Mouse (Mus musculus) testis, adult 2 months (tissue): Measurements from ENCODE around the gene Igsf23. TPM values are rescaled to one million over a fixed set of nuclear protein-coding genes. Genes with fewer than 3 reads are reported as not detected.

Experiments
- H3K27ac ChIP-seq: fragments of 200-500 bp; 2 replicates; pipeline ENCODE4 v1.5.1; 2012; ENCODE audit warnings: low read depth, low read length; ENCODE audit not compliant: control insufficient read depth, insufficient read depth
- H3K27me3 ChIP-seq: fragments of 200-500 bp; 2 replicates; pipeline ENCODE4 v1.6.1; 2012; ENCODE audit warnings: mild to moderate bottlenecking, low read length, moderate library complexity; ENCODE audit not compliant: control insufficient read depth, insufficient read depth
- H3K36me3 ChIP-seq: fragments of 200-500 bp; 2 replicates; pipeline ENCODE4 v1.6.1; 2012; ENCODE audit warnings: mild to moderate bottlenecking, low read length; ENCODE audit not compliant: control insufficient read depth, insufficient read depth
- H3K4me1 ChIP-seq: fragments of 200-500 bp; 2 replicates; pipeline ENCODE4 v1.6.1; 2012; ENCODE audit warnings: low read length; ENCODE audit not compliant: control insufficient read depth, insufficient read depth
- H3K4me3 ChIP-seq: fragments of 200-500 bp; 2 replicates; pipeline ENCODE4 v1.5.1; 2012; ENCODE audit warnings: low read depth, mild to moderate bottlenecking, low read length, moderate library complexity, mixed read lengths; ENCODE audit not compliant: control insufficient read depth
- CTCF ChIP-seq: fragments of 200-500 bp; IDR thresholded peaks from 2 replicates; pipeline ENCODE4 v1.5.1; 2012; ENCODE audit warnings: low read depth, mild to moderate bottlenecking, inconsistent platforms, low read length, moderate library complexity; ENCODE audit not compliant: control insufficient read depth, insufficient read depth, insufficient replicate concordance
- POLR2A ChIP-seq: fragments of 200-500 bp; IDR thresholded peaks from 2 replicates; pipeline ENCODE4 v1.6.1; 2012; ENCODE audit warnings: low read depth, mild to moderate bottlenecking, inconsistent platforms, low read length, moderate library complexity; ENCODE audit not compliant: control insufficient read depth
- polyA plus RNA-seq: library from polyadenylated mRNA; depleted of rRNA; stranded (reverse); fragments of >200 nt; gene quantifications from 2 replicates; pipeline ENCODE4 v1.2.3, GENCODE M21; 2012

Igsf23 gene
- polyA plus RNA-seq, 1 experiment: 0.36 TPM

DNA sequence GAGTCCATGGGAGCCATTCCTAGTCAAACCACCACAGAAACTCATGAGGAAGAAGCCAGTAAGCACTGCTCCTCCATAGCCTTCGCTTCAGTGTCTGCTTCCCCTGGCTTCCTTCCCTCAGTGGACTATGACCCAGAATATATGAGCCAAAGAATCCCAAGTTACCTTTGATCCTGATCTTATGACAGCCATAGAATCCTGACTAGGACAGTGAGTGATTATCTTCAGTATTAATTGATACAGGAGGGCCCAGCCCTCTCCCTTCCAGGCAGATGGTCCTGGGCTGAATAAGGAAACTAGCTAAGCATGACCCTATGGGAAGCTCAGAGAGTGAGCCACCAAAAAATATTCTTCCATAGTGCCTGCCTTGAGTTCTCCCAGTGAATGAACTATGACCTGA, 11.9 kb upstream of the Igsf23 start:
- no peaks in the 10 kb centered on the region for H3K36me3 ChIP-seq
- TF ChIP-seq CTCF (no peak), POLR2A (no peak)
- H3K27ac ChIP-seq: no peak overlapping the region
- H3K27me3 ChIP-seq: no peaks in the 10 kb centered on the region
- H3K4me3 ChIP-seq: no peak overlapping the region
- H3K4me1 ChIP-seq: peaks cover 3% of the 10 kb centered on the region

DNA sequence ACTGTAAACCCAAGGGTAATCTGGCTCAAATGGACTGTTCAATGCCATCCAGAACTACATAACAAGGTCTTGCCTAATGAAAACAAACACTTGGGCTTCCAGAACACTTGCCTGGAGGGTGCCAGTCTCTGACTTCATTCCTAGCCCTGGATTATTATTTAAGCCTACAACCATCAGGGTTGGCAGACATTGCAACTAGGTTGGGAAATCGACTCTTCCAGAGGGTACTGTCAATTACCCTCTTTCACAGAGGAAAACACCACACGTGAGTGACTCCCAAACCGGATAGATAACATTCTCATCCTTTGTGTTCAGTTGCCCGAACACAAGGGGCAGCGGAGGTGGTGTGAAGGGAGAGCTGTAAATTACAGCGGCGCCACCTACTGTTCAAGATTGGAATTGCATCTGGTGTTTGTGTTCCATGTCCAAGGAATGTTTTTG, 5.8 kb upstream of the Igsf23 start:
- Histone ChIP-seq H3K36me3 (no peaks in the 10 kb centered on the region), H3K27ac (no peak overlapping the region), H3K4me1 (no peaks in the 10 kb centered on the region), H3K27me3 (no peaks in the 10 kb centered on the region), H3K4me3 (no peak overlapping the region)
- TF ChIP-seq CTCF: peak; percentile 86; the same call in 1 of the 2 replicates
- no peak for TF ChIP-seq POLR2A

DNA sequence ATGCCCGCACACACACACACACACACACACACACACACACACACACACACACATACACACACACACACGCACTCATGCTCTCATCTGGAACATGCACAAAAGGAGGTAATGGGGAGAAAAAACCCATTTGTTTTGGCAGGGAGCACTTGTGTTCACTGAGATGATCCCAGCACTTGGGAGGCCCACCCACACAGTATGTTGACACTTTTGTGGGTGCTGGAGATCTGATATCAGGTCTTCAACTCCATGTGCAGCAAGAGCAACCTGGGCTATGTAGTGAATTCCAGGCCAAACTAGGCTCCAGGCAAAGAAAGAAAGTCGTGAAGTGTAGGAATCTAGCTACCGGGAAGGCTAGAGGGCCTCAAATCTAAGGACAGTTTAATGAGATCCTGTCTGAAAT, 5.3 kb upstream of the Igsf23 start:
- H3K4me1 ChIP-seq: no peaks in the 10 kb centered on the region
- no peaks in the 10 kb centered on the region for H3K36me3 ChIP-seq
- H3K4me3 ChIP-seq: no peak overlapping the region
- no peak overlapping the region for H3K27ac ChIP-seq
- no peaks in the 10 kb centered on the region for H3K27me3 ChIP-seq
- TF ChIP-seq CTCF (no peak), POLR2A (no peak)

DNA sequence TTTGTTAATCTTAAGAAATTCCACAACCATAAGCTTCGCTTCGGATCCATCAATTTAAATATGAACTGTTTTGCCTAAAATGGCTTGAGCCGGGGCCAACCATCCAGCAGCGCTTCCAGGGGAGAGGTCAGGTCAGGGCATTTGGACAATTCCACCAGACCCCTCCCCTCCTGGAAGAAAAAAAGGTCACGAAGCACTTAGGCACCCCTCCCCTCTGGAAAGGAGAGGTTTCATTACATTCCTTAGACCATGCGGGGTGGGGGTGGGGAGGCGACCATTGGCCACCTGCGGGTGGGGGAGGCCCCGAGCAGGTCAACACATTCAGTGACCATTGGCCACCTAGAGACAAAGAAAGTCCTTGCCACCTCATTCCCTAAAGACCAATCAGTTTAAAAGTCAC, 2.5 kb upstream of the Igsf23 start:
- TF ChIP-seq POLR2A (no peak), CTCF (no peak)
- Histone ChIP-seq H3K4me1 (peaks cover 10% of the 10 kb centered on the region), H3K27ac (no peak overlapping the region), H3K4me3 (no peak overlapping the region), H3K27me3 (no peaks in the 10 kb centered on the region), H3K36me3 (no peaks in the 10 kb centered on the region)

DNA sequence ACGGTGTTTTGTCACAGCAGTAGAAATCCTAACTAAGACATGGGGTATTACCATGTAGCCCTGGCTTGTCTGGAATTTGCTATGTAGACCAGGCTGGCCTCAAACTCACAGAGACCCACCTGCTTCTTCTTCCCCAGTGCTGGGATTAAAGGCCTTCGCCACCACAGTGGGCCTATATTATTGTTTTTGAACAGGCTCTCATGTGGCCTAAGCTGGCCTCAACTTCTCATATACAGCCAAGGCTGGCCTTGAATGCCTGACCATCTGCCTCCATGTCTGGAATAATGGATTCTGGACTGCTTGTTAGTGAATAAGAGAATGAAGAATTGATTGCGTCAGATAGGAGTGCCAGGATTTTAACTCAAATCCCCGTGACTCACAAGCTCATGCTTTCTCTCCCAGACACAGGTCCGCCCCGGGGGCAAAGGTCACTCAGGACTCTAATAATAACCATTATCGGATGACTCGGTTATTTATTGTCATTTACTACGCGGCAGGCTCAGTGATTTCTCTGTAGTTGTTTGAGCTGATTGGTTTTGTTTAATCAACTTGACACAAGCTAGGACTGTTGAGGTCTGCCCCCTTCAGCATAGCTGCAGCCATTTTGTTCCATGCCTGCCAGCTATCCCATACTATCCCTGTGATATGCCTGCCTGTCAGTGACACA, 1.9 kb upstream of the Igsf23 start:
- Histone ChIP-seq H3K4me3 (no peak overlapping the region), H3K36me3 (no peaks in the 10 kb centered on the region), H3K27me3 (no peaks in the 10 kb centered on the region), H3K4me1 (peaks cover 10% of the 10 kb centered on the region), H3K27ac (no peak overlapping the region)
- TF ChIP-seq CTCF: no peak
- no peak for TF ChIP-seq POLR2A

DNA sequence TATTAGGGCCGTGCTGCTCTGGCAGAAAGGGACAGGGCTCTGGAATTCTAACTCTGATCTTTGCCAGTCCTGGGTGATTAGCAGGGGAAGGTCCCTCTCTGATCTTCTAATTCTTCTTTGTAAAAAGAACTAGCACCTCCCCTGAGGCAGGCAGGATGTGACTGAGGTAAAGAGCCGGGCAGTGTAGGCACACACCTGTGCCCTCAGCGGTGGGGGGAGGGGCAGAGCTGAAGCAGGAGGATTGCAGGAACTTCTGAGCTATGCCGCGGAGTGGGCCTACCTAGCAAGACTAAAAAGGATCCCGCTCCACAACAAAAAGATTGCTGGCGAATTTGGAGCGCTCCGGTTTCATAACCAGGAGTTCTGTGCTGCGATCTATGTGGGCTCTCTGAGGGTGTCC, 560 bp downstream of the Igsf23 start:
- Histone ChIP-seq H3K4me3 (no peak overlapping the region), H3K36me3 (no peaks in the 10 kb centered on the region), H3K27ac (no peak overlapping the region), H3K4me1 (peaks cover 10% of the 10 kb centered on the region), H3K27me3 (no peaks in the 10 kb centered on the region)
- TF ChIP-seq CTCF: no peak

DNA sequence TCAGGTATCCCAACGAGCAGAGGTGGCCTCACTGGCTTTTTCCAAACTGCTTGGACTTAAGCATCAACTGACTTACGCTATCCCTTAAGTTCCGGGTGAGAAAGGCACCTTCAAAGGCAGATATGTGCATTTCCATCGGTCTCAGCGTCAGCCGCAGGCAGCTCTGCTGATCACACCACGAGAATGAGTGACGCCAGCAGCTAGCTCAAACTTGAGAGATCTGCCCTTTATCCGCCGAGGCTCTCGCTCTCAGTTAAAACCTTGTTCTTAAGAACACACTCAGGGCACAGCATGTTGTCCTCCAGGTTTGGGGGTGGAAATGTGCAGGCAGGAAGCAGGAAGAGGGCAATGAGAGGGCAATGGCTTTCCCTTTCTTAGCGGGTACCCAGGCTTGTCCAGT, 1.6 kb downstream of the Igsf23 start:
- no peak for TF ChIP-seq CTCF
- no peak for TF ChIP-seq POLR2A

DNA sequence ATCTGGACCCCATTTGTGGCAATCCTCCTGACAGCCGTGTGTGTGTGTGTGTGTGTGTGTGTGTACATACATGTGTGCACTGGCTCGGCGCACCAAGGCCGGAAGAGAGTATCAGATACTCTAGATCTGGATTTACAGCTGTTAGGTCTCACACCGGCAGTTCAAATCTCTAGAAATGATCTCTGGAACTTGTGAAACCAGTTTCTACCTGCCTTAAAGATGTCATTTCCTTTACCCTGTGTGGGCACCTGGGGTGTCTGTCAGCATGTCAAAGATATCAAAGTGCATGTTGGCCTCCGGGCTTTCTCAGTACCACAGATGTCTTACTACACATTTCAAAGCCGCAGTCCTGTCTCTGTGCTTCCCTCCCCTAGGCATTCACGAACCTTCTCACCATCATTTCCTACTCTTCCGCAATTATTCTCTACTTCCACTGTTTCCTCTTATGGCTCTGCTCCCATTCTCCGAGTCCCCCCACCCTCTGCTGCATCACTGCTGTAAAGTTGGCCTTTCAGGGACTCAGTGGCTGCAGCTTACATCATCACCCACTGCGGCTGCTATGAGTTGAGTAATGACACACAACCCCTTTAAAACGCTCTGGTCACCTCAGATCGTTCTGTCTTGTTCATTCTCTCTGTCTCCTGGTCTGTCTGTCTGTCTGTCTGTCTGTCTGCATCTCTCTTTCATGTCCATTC, 4.6 kb downstream of the Igsf23 start:
- H3K4me1 ChIP-seq: peaks cover 10% of the 10 kb centered on the region
- H3K27me3 ChIP-seq: no peaks in the 10 kb centered on the region
- H3K36me3 ChIP-seq: no peaks in the 10 kb centered on the region
- no peak overlapping the region for H3K27ac ChIP-seq
- TF ChIP-seq POLR2A (no peak), CTCF (no peak)
- no peak overlapping the region for H3K4me3 ChIP-seq

More for the DNA sequence above, 1.6 kb downstream of the Igsf23 start:
- peaks cover 10% of the 10 kb centered on the region for H3K4me1 ChIP-seq
- no peak overlapping the region for H3K27ac ChIP-seq
- no peak overlapping the region for H3K4me3 ChIP-seq
- no peaks in the 10 kb centered on the region for H3K36me3 ChIP-seq
- H3K27me3 ChIP-seq: no peaks in the 10 kb centered on the region
